Mouse (Mus musculus): ENCODE measurements around the gene Gba.

DNA sequence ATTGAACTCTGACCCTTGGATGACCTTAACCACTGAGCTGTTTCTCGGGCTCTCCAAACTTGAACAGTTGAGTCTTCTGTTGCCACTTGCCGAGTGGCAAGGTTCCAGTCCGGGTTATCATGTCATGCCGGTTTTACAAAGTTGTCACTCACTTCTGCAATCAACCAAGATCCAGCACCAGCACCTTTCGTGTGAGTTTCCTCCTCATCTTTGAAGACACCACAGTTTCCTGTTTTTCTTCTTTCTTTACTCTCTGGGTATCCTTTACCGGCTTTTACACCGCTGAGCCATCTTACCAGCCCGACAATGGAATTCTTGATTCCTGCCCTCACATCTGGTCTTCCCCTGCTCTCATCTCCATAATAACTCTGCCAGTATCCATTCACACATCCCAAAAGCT is 12.3 kb upstream of the Gba start:
- TF ChIP-seq MAX (IDR thresholded peaks at IDR 0.05; ENCODE audit: low read depth) (no peak), POLR2AphosphoS2 (IDR thresholded peaks at IDR 0.05; ENCODE audit: insufficient read length, low read depth) (no peak), USF1 (IDR thresholded peaks at IDR 0.05; ENCODE audit: low read depth) (no peak), POLR2A (IDR thresholded peaks at IDR 0.05; ENCODE audit: insufficient read length, low read depth) (no peak), E2F4 (IDR thresholded peaks at IDR 0.05; ENCODE audit: insufficient read depth) (no peak), TCF12 (IDR thresholded peaks at IDR 0.05; ENCODE audit: insufficient read depth, poor library complexity, severe bottlenecking) (no peak), MYOD1 (IDR thresholded peaks at IDR 0.05; ENCODE audit: control insufficient read depth in 1 of 3, insufficient read length in 2 of 3, low read depth in 2 of 3) (no peak), CEBPB (IDR thresholded peaks at IDR 0.05; ENCODE audit: insufficient read depth, poor library complexity, severe bottlenecking) (no peak), MYOG (IDR thresholded peaks at IDR 0.05; ENCODE audit: control insufficient read depth in 1 of 3, insufficient read depth in 1 of 3, insufficient read length in 2 of 3, low read depth in 2 of 3) (no peak), TCF3 (IDR thresholded peaks at IDR 0.05; ENCODE audit: insufficient read length, low read depth) (no peak)

Data from myocyte (in vitro differentiated cells).